Mouse (Mus musculus): ENCODE results near the gene Ppp2r1b. TPM values are rescaled to one million over a fixed set of nuclear protein-coding genes. Genes with fewer than 3 reads are reported as not detected.

The Ppp2r1b gene
- 51.3 TPM for total RNA-seq (2023)

GRCm38 (mm10) chr9:50845081-50845480, at the start of gene Ppp2r1b:
Ppp2r1b (plus strand) TSS chr9:50845301.

Other genes with a start within 250 kb of the Ppp2r1b start
- 50.3 TPM for gene Sdhd, start 241.5 kb upstream of the Ppp2r1b start, total RNA-seq (2023)
- gene Timm8b, start 241.4 kb upstream of the Ppp2r1b start, total RNA-seq (2023) = 41.3 TPM
- gene Pih1d2, start 228.0 kb upstream of the Ppp2r1b start, total RNA-seq (2023) = 1.2 TPM
- 36.9 TPM for gene Nkapd1, start 227.8 kb upstream of the Ppp2r1b start, total RNA-seq (2023)
- 28.1 TPM for gene Dlat, start 185.5 kb upstream of the Ppp2r1b start, total RNA-seq (2023)
- gene Dixdc1, start 105.8 kb upstream of the Ppp2r1b start, total RNA-seq (2023) = 0.40 TPM
- gene 2310030G06Rik, start 98.8 kb upstream of the Ppp2r1b start, total RNA-seq (2023) = not detected
- not detected for gene Cryab, start 94.0 kb upstream of the Ppp2r1b start, total RNA-seq (2023)
- not detected for gene Hspb2, start 92.9 kb upstream of the Ppp2r1b start, total RNA-seq (2023)
- 12.8 TPM for gene Fdxacb1, start 77.1 kb upstream of the Ppp2r1b start, total RNA-seq (2023)
- 21.4 TPM for gene Alg9, start 70.3 kb upstream of the Ppp2r1b start, total RNA-seq (2023)
- 15.6 TPM for gene 1110032A03Rik, start 69.8 kb upstream of the Ppp2r1b start, total RNA-seq (2023)
- 46.0 TPM for gene Sik2, start 163.8 kb downstream of the Ppp2r1b start, total RNA-seq (2023)
- not detected for gene Btg4, start 215.6 kb downstream of the Ppp2r1b start, total RNA-seq (2023)
- not detected for gene Layn, start 231.8 kb downstream of the Ppp2r1b start, total RNA-seq (2023)

All from CD8-positive naive resting alpha-beta T cell, adult 57 days (primary cell).